Mouse (Mus musculus): Measurements from ENCODE around the gene Bcl2l11.

DNA sequence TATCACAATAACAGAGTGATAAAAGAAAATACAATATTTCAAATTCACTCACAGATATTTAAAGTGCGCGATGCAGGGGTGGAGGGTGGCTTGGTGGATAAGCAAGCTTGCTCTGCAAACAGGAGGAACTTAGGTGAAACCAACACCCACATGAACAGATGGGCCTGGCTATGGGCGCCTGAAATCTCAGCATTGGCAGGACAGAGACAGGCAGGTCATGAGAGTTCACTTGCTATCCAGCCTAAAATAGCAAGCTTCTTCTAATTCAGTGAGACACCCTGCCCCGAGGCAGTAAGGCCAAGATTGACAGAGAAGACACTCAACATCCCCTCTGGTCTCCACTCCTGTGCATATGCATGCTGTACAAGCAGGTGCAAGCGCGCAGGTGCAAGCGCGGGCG lies 23.8 kb upstream of the Bcl2l11 start:
- TF ChIP-seq CTCF (conservative IDR thresholded peaks at IDR 0.05; ENCODE audit: low read length): no peak
- TF ChIP-seq NANOG (IDR thresholded peaks at IDR 0.05; ENCODE audit: borderline replicate concordance, low read length): no peak

All from E14TG2a.4 (cell line).